Mouse (Mus musculus): ENCODE results near the gene Gimap7. TPM values are rescaled to one million over a fixed set of nuclear protein-coding genes. Genes with fewer than 3 reads are reported as not detected.

The Gimap7 gene
- polyA plus RNA-seq, 1 experiment from 2014 or later = 0.10 TPM

DNA sequence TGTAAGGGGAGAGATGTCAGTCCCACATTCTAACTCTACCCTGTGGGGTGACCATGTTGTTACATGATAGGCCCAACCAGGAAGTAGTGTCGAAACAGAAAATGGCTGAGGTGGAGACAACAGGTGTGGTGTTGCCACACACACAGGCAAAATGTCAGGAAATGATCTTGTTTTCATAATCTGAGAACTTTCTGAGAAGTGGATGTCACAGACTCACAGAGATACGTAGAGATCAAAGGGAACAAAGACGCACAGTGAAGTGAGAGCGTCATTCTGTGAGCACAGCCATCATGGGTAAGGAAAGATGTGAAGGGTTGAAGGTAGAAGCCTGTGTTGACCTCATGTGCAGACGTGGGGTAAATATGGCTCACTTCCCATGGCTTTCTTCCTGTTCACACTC, 9.3 kb downstream of the Gimap7 start:
- DNase-seq = no peak
- ATAC-seq (ENCODE audit: low read depth) = no peak
- H3K4me1 ChIP-seq (replicated peaks) = 0 out of 2 replicates have a peak, but pooled peaks cover 3% of the 10 kb centered on the region
- no peak overlapping the region for H3K9ac ChIP-seq
- H3K9me3 ChIP-seq (replicated peaks) = no peaks in the 10 kb centered on the region
- no peaks in the 10 kb centered on the region for H3K27me3 ChIP-seq
- H3K4me3 ChIP-seq (replicated peaks) = no peak overlapping the region
- no peaks in the 10 kb centered on the region for H3K36me3 ChIP-seq
- no peak overlapping the region for H3K27ac ChIP-seq
- 70% methylated on average over 5 of the region's 5 CpGs for WGBS (ENCODE audit: insufficient replicate concordance)
- no peak overlapping the region for H3K4me2 ChIP-seq

DNA sequence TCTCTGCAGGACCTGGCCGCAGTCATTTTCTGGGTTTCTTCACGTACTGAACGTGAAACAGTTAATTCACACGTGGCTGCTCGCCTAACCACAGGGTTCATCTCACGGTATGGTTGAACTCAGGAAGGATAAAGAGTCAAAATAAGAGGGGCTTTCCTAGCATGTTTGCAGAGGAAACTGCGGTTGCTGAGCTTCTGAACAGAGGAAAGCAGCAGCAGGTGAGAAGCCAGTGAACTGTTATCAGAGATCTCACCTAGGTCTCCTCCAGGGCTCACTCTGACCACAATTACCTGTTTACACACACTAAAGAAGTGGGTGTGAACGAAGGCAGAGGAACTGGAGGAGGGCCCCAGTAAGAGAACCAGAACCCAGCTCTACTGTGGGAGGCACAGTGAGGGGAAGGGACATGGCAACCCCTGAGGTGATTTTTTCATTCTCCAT, 14.5 kb downstream of the Gimap7 start:
- no peaks in the 10 kb centered on the region for H3K9me3 ChIP-seq (replicated peaks)
- no peak overlapping the region for H3K4me3 ChIP-seq (replicated peaks)
- DNase-seq (no peak), ATAC-seq (ENCODE audit: low read depth) (no peak)
- H3K36me3 ChIP-seq = no peaks in the 10 kb centered on the region
- H3K27me3 ChIP-seq = no peaks in the 10 kb centered on the region
- 16% methylated on average over 8 of the region's 8 CpGs for WGBS (ENCODE audit: insufficient replicate concordance)
- H3K9ac ChIP-seq = no peak overlapping the region
- no peaks in the 10 kb centered on the region for H3K4me1 ChIP-seq (replicated peaks)
- H3K4me2 ChIP-seq = no peak overlapping the region
- H3K27ac ChIP-seq = no peak overlapping the region

DNA sequence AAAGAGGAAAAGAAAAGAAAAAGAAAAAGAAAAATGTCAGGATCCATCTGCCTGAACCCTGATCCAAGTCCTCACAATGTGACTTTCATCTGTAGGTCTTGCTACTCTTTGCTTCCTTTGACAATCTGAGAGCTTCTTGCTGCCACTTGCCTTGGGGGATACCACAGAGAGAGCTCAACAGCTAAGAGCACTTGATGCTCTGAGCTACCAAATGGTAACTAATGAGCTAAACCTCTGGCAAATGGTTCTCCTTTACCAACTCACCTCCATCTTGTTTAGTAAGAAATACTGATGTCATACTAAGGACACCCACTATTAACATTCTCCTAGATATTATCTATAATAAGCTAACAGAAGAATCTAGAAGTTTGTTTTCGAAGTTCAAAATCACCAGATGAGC, 15.2 kb downstream of the Gimap7 start:
- DNase-seq = no peak
- Histone ChIP-seq H3K27me3 (no peaks in the 10 kb centered on the region), H3K36me3 (no peaks in the 10 kb centered on the region), H3K4me1 (replicated peaks) (no peaks in the 10 kb centered on the region), H3K4me3 (replicated peaks) (no peak overlapping the region), H3K27ac (no peak overlapping the region), H3K9me3 (replicated peaks) (no peaks in the 10 kb centered on the region), H3K9ac (no peak overlapping the region), H3K4me2 (no peak overlapping the region)
- no peak for ATAC-seq (ENCODE audit: low read depth)
- WGBS (ENCODE audit: insufficient replicate concordance) = 73% methylated on average over 1 of the region's 1 CpGs

DNA sequence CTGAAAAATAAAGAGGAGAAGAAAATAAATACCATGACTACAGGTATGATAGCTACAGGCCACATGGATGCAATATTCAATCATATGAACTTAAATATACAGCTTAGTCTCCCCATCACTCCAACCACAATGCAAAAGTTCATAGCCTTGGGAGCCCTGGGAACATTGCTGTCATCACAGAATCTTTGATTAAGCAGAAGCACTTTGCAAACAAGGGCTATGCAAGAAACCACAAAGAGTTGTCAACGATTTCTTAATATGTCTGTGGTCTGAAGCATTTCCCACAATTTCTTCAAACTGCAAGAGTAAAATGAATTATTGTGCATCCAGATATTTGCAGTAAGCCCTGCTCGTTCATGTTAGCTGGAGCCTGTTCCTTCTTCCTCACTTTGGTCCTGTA, 18.6 kb downstream of the Gimap7 start:
- Histone ChIP-seq H3K4me3 (replicated peaks) (no peak overlapping the region), H3K9me3 (replicated peaks) (no peaks in the 10 kb centered on the region), H3K27ac (no peak overlapping the region), H3K9ac (no peak overlapping the region), H3K4me2 (no peak overlapping the region), H3K36me3 (no peaks in the 10 kb centered on the region), H3K4me1 (replicated peaks) (peaks cover 14% of the 10 kb centered on the region), H3K27me3 (no peaks in the 10 kb centered on the region)
- 31% methylated on average over 2 of the region's 2 CpGs for WGBS (ENCODE audit: insufficient replicate concordance)
- DNase-seq = no peak
- ATAC-seq (ENCODE audit: low read depth) = no peak

DNA sequence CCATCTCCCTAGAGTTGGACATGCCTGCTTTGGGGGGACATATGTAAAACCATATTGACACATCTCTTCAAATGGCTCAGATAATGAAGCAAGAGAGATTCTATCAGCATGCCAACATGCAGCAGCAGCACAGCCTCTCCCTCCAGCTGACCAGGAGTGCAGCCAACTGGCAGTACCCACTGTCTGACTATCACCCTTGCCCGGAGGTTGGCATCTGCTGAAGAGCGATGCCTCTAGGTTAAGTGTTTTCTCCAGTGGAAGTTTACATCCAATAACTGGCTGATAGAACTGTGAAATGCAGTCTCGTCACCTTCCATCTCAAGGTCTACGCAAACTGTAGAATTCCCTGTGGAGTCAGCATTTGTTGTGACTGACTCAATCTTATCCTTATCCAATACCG, 19.3 kb downstream of the Gimap7 start:
- no peak overlapping the region for H3K4me3 ChIP-seq (replicated peaks)
- 74% methylated on average over 5 of the region's 5 CpGs for whole genome bisulfite sequencing (ENCODE audit: insufficient replicate concordance)
- H3K4me1 ChIP-seq (replicated peaks) = peaks cover 16% of the 10 kb centered on the region
- no peaks in the 10 kb centered on the region for H3K36me3 ChIP-seq
- no peak overlapping the region for H3K4me2 ChIP-seq
- DNase-seq = no peak
- H3K9ac ChIP-seq = no peak overlapping the region
- no peaks in the 10 kb centered on the region for H3K27me3 ChIP-seq
- no peak overlapping the region for H3K27ac ChIP-seq
- ATAC-seq (ENCODE audit: low read depth) = no peak
- H3K9me3 ChIP-seq (replicated peaks) = no peaks in the 10 kb centered on the region

DNA sequence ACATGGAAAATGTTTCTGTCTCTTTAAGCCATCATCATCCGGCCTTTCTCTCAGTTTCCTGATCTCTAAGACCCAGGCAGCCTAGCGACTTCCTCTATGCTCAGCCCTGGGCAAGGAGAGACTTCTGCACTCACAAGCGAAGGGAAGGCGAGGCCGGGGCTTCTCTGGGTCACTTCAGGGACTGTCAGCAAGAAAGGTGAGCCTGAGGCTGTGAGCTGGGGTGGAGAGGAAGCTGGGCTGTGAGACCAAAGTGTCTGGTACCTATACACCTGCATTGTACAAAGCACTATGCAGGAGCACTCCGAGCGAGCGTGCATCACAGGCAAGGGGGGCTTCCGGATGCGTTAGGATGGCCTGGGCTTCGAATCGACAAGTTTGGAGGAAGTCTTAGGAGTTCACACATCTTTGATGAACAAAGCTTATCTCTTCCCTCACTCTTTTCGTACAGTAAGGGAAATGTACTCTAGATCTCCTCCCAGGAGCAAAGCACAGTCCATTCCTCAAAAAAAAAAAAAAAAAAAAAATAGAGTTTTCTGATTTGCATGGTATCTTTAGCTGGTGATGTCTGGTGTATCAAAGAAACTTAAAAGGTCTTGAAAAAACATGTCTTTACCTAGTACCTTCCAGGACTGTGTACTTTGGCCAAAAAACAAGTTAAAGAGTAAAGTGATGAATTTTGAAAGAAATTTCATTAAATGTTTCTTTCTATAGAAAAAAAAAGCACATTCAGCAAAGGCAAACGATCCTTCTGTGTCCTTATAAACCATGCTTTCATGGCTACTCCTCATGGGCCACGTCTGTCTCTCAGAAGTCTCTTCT, 20.7 kb downstream of the Gimap7 start, which contains the start of gene Gimap1:
Gene Gimap1, plus strand, starts transcription at position 94 of the 819 bp plus-strand sequence.
- no peaks in the 10 kb centered on the region for H3K9me3 ChIP-seq (replicated peaks)
- WGBS (ENCODE audit: insufficient replicate concordance) = 13% methylated on average over 15 of the region's 15 CpGs
- DNase-seq (no peak), ATAC-seq (ENCODE audit: low read depth) (no peak)
- H3K36me3 ChIP-seq = no peaks in the 10 kb centered on the region
- peaks cover 16% of the 10 kb centered on the region for H3K4me1 ChIP-seq (replicated peaks)
- no peaks in the 10 kb centered on the region for H3K27me3 ChIP-seq
- peak within 1 kb of the TSS; percentile 32 for H3K4me3 ChIP-seq (replicated peaks)
- peak within 1 kb of the TSS; percentile 30 for H3K4me2 ChIP-seq
- H3K27ac ChIP-seq = 0 out of 2 replicates have a peak within 1 kb of the TSS, but pooled peaks have one; percentile 12
- no peak within 1 kb of the TSS for H3K9ac ChIP-seq

DNA sequence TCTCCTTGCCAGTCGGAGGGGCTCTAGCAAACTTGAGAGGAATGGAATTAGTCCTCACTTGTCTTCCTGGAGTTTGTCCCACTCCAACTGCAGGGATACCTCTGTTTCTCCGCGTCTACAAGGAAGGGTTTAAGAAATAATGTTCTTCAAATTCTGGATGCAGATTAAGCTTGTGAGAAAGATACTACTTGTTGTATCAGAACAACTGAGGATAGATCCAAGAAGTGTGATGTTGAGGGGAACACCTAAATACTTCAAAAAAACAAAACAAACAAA, 21.3 kb downstream of the Gimap7 start:
- H3K4me3 ChIP-seq (replicated peaks) = no peak overlapping the region
- DNase-seq (no peak), ATAC-seq (ENCODE audit: low read depth) (no peak)
- no peaks in the 10 kb centered on the region for H3K27me3 ChIP-seq
- no peaks in the 10 kb centered on the region for H3K9me3 ChIP-seq (replicated peaks)
- peak overlapping the region; percentile 28; the same call in 1 of the 2 replicates for H3K4me2 ChIP-seq
- H3K36me3 ChIP-seq = no peaks in the 10 kb centered on the region
- H3K4me1 ChIP-seq (replicated peaks) = peaks cover 16% of the 10 kb centered on the region
- WGBS (ENCODE audit: insufficient replicate concordance) = 41% methylated on average over 3 of the region's 3 CpGs
- H3K9ac ChIP-seq = no peak overlapping the region
- no peak overlapping the region for H3K27ac ChIP-seq

DNA sequence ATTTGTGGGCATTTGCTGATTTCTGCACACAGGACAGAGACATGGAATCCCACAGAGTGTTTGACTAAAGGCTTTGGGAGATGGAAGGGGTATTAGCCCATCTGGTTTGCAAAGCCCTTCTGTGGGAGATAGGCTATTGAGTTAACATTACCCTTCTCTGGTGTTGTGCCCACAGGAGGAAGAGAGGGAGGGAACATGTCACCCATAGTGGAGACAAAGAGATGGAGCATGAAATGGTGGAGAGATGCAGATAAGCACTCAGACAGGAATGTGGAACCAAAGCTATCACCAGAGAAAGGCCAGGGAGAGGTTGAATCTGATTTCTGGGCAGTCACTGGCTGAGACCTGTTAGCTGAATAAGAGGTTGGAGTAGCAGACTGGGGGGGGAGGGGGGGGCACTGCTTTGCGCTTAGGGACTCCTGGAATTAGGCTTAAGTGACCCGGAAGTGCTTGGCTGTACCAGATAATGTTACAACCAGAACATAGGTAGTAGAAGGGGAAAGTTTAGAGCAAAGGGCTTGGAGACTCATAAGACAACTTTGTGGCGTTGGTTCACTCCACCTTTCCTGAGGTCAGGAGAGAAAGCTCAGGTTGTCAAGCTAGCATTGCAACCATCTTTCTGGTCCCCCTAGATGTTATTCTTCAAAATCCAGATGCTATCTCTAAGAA, 22.2 kb downstream of the Gimap7 start:
- Histone ChIP-seq H3K9me3 (replicated peaks) (no peaks in the 10 kb centered on the region), H3K4me1 (replicated peaks) (peaks cover 17% of the 10 kb centered on the region), H3K27ac (peak overlapping the region; percentile 59), H3K4me2 (peak overlapping the region; percentile 15; the same call in 1 of the 2 replicates), H3K9ac (no peak overlapping the region), H3K36me3 (no peaks in the 10 kb centered on the region), H3K27me3 (no peaks in the 10 kb centered on the region), H3K4me3 (replicated peaks) (no peak overlapping the region)
- no peak for ATAC-seq (ENCODE audit: low read depth)
- no peak for DNase-seq
- 36% methylated on average over 3 of the region's 3 CpGs for WGBS (ENCODE audit: insufficient replicate concordance)

DNA sequence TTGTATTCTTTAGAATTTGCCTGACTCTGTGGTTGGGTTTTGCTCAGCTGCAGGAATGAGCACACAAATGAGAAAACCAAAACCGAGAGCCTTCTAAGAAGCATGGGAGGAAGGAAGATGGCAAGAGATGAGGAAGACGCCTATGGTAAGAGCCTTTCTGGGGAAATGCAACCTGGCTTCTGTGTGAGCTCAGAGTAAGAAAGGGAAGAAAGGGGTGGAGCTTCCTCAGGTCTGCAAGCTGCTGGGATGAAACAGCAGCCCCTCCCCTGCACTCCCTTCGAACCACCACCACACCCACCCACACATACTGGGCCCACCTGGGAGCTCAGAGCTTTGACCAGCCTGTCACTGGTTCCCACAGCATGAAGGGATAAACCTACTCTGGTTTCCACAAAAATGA, 22.9 kb downstream of the Gimap7 start:
- DNase-seq = no peak
- H3K4me1 ChIP-seq (replicated peaks) = peaks cover 24% of the 10 kb centered on the region
- no peaks in the 10 kb centered on the region for H3K27me3 ChIP-seq
- H3K9me3 ChIP-seq (replicated peaks) = no peaks in the 10 kb centered on the region
- H3K9ac ChIP-seq = no peak overlapping the region
- WGBS (ENCODE audit: insufficient replicate concordance) = 15% methylated on average over 3 of the region's 3 CpGs
- H3K4me2 ChIP-seq = no peak overlapping the region
- H3K36me3 ChIP-seq = no peaks in the 10 kb centered on the region
- ATAC-seq (ENCODE audit: low read depth) = peak; percentile 26; the same call in 1 of the 2 replicates
- no peak overlapping the region for H3K4me3 ChIP-seq (replicated peaks)
- H3K27ac ChIP-seq = peak overlapping the region; percentile 59

DNA sequence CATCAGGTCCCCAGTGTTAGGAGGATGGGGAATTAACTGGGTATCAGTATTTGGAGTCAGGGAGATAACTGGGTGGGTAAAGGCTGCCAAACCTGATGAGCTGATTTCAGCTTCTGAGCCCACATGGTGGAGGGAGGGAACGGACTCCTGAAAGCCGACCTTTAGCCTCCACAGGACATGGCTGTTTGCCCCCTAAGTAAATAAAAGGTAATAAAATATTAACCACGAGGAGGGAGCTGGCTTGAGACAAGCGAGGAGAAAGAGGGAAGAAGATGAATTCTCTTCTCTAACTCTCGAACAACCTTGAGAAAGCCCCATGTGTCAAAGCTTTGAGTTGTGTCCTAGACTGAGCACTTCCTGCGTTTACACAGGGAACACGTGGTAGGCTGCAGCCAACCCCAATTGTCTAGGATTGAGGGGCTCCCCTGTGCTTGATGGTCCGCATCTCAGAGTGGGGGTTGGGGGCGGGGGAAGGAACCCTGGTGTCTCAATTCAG, 23.3 kb downstream of the Gimap7 start:
- WGBS (ENCODE audit: insufficient replicate concordance) = 39% methylated on average over 9 of the region's 9 CpGs
- H3K4me3 ChIP-seq (replicated peaks) = peak overlapping the region; percentile 52; the same call in 1 of the 2 replicates
- DNase-seq = no peak
- peak overlapping the region; percentile 76 for H3K27ac ChIP-seq
- H3K36me3 ChIP-seq = no peaks in the 10 kb centered on the region
- no peaks in the 10 kb centered on the region for H3K27me3 ChIP-seq
- H3K9ac ChIP-seq = no peak overlapping the region
- H3K4me2 ChIP-seq = peak overlapping the region; percentile 53
- H3K4me1 ChIP-seq (replicated peaks) = peaks cover 25% of the 10 kb centered on the region
- H3K9me3 ChIP-seq (replicated peaks) = no peaks in the 10 kb centered on the region
- peak; percentile 50; the same call in 1 of the 2 replicates for ATAC-seq (ENCODE audit: low read depth)

DNA sequence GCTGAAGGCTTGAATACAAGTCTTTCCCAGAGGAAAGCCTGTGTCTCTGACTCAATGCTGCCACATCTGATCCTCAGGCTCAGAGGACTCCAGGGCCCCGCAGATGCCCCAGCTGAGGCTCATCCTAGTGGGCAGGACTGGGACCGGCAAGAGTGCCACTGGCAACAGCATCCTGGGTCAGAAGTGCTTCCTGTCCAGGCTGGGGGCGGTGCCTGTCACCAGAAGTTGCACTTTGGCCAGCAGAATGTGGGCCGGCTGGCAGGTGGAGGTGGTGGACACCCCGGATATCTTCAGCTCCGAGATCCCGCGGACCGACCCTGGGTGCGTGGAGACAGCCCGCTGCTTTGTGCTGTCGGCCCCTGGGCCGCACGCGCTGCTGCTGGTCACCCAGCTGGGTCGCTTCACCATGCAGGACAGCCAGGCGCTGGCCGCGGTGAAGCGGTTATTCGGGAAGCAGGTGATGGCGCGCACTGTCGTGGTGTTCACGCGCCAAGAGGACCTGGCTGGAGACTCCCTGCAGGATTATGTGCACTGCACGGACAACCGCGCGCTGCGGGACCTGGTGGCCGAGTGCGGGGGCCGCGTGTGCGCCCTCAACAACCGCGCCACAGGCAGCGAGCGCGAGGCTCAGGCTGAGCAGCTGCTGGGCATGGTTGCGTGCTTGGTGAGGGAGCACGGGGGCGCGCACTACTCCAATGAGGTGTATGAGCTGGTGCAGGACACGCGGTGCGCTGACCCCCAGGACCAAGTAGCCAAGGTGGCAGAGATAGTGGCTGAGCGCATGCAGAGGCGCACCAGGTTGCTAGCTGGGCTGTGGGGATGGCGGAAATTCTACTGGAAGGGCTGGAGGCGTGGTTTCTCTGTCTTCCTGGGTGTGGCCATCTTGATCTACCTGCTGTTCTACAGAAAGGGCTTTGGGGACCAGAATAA, 24.3 kb downstream of the Gimap7 start:
- peak overlapping the region; percentile 76 for H3K27ac ChIP-seq
- peak overlapping the region; percentile 53 for H3K4me2 ChIP-seq
- ATAC-seq (ENCODE audit: low read depth) (peak; percentile 51), DNase-seq (no peak)
- no peaks in the 10 kb centered on the region for H3K36me3 ChIP-seq
- peaks cover 33% of the 10 kb centered on the region for H3K4me1 ChIP-seq (replicated peaks)
- peak overlapping the region; percentile 52 for H3K4me3 ChIP-seq (replicated peaks)
- no peaks in the 10 kb centered on the region for H3K9me3 ChIP-seq (replicated peaks)
- 56% methylated on average over 52 of the region's 52 CpGs for WGBS (ENCODE audit: insufficient replicate concordance)
- no peaks in the 10 kb centered on the region for H3K27me3 ChIP-seq
- peak overlapping the region; percentile 46 for H3K9ac ChIP-seq

All from liver, embryonic 13.5 days (tissue).